Mouse (Mus musculus) lung, adult 2 months (tissue): ENCODE measurements around the gene Tstd3. TPM values are rescaled to one million over a fixed set of nuclear protein-coding genes. Genes with fewer than 3 reads are reported as not detected.

Experiments used
- DNase-seq: peaks from one replicate; pipeline ENCODE4 v3.0.0; 2022
- H3K4me1 ChIP-seq: fragments of 200-500 bp; 2 replicates; pipeline ENCODE4 v1.6.1; 2011; ENCODE audit warnings: low read length; ENCODE audit not compliant: control insufficient read depth, insufficient read depth
- H3K4me3 ChIP-seq: fragments of 200-500 bp; replicated peaks from 2 replicates; pipeline ENCODE3; 2011; ENCODE audit warnings: low read depth, mild to moderate bottlenecking, control low read depth, low read length; ENCODE audit errors: extremely low read depth
- CTCF ChIP-seq: fragments of 200-500 bp; IDR thresholded peaks from 2 replicates; pipeline ENCODE4 v1.5.1; 2011; ENCODE audit warnings: mild to moderate bottlenecking, low read length, control low read depth; ENCODE audit not compliant: insufficient read depth
- POLR2A ChIP-seq: fragments of 200-500 bp; IDR thresholded peaks from 2 replicates; pipeline ENCODE4 v1.6.1; 2011; ENCODE audit warnings: low read depth, mild to moderate bottlenecking, control low read depth, low read length, borderline replicate concordance; ENCODE audit errors: extremely low read depth
- WGBS: fragments of 180-500 bp; shearing (Covaris S2); methylation state at CpG from one replicate; pipeline ENCODE4 v1.1.7; 2018; 5-methylcytosine and 5-hydroxymethylcytosine counted together
- polyA plus RNA-seq: library from polyadenylated mRNA; depleted of rRNA; stranded (reverse); fragments of >200 nt; gene quantifications from 2 replicates; pipeline ENCODE4 v1.2.3, GENCODE M21; 2012; rRNA removed

Gene Tstd3
- polyA plus RNA-seq: 1.3 and 1.5 TPM in 2 replicates

DNA sequence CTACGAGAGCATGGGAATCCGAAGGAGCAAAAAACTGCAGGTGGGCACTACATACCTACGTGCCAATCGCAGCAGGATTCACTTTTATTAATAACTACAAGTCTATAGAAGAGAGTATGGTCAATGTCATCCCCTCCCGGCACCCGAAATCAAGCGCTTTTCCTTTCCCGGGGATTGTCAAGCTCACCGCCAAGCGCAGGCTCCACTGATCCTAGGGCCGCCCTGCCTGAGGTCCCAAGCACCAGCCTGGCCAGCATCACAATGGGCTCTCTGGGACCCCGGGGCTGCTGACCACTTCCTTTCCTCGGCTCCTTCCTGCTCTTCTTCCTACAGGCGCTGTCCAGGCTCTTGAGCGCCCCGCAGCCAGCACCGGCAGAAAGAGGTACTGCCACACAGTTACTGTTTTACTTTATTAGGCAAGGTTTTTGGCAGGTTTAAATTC lies at the start of gene Tstd3, which contains the start of gene Usp45:
Tstd3 (minus strand) TSS at position 350 of the 442 bp plus-strand sequence.
Usp45 (plus strand) TSS at position 294 of the 442 bp plus-strand sequence.
- TF ChIP-seq CTCF: peak; percentile 64
- no peak for TF ChIP-seq POLR2A
- WGBS: 1% methylated on average over 17 of the region's 17 CpGs
- Histone ChIP-seq H3K4me1 (peaks cover 5% of the 10 kb centered on the region; the same call in 1 of the 2 replicates), H3K4me3 (peak within 1 kb of the TSS; percentile 100)
- peak; percentile 70 for DNase-seq

DNA sequence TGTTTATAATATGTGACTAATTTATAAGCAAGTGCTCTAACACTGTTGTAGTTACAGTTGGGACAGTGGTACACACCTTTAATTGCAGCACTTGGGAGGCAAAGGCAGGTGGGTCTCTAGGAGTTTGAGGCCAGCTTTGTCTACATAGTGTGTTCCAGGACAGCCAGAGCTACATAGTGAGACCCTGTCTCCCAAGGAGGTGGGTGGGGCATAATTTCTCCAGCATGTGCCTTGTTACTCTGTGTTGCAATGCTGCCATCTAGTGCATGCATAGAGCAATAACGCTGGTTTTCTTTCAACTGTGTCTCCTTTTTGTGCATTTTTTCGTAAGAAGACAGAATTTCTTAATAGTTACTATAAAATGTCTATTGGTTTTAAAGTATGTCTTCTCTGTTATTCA lies 47.0 kb upstream of the Tstd3 start:
- peak; percentile 28 for DNase-seq
- WGBS: 32% methylated on average over 2 of the region's 2 CpGs
- TF ChIP-seq POLR2A: no peak
- peak; percentile 54 for TF ChIP-seq CTCF
- no peak overlapping the region for H3K4me3 ChIP-seq
- no peaks in the 10 kb centered on the region for H3K4me1 ChIP-seq

DNA sequence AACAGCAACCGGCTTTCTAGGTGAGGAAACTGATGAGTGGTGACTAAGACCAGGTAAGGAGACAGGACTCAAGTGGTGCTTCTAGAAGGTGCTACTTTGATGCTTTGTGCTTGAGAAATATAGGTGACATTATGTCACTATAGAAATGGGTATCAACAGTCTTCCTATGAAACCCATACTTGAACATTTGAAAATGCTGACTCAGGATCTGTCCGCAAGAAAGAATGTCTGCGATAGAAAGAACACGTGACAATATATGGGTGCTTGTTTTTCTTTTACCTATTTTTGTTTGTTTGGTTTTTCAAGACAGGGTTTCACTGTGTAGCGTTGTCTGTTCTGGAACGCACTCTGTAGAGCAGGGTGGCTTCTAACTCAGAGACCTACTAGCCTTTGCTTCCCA lies 45.6 kb upstream of the Tstd3 start:
- Histone ChIP-seq H3K4me1 (no peaks in the 10 kb centered on the region), H3K4me3 (no peak overlapping the region)
- TF ChIP-seq POLR2A: no peak
- no peak for TF ChIP-seq CTCF
- DNase-seq: no peak
- 86% methylated on average over 6 of the region's 6 CpGs for WGBS

DNA sequence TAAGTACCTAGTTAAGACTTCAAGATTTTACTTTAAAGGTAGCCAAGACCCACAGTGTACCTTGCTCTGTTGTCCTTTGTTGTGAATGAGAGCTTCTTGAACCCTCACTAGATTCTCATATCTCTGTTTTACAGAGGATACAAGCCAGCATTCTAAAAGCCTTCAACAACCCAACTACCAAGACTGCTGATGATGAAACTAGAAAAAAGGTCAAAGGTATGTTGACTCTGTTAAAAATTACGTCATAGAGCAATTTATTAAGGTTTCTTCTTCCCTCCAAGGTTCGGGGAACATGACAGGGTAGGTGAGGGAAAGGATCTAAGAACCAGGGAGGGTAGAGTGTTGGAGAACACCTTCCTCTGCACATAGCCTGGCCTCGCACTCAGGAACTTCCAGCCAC lies 43.6 kb upstream of the Tstd3 start:
- no peak for DNase-seq
- TF ChIP-seq POLR2A (no peak), CTCF (no peak)
- WGBS: 83% methylated on average over 3 of the region's 3 CpGs
- Histone ChIP-seq H3K4me1 (no peaks in the 10 kb centered on the region), H3K4me3 (no peak overlapping the region)

DNA sequence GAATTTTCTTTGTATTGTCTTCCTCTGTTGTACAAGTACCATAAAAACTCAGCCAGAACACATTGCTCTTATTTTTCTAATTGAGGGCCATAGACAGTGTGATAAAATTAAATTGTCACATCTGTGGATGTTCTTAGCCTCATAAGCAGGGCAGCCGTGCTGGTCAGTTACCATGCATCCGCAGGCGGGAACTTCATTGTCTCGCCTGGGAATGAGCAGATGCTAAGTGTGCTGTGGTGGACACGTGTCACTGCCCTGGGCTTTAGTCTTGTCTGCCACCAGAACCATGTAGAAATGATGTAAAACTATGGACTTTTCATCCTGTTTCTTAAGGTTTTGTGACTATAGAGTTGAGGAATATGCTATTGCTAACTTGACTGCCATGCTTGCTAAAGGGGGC lies 40.2 kb upstream of the Tstd3 start:
- H3K4me1 ChIP-seq: no peaks in the 10 kb centered on the region
- TF ChIP-seq POLR2A: no peak
- TF ChIP-seq CTCF: no peak
- WGBS: 81% methylated on average over 5 of the region's 5 CpGs

DNA sequence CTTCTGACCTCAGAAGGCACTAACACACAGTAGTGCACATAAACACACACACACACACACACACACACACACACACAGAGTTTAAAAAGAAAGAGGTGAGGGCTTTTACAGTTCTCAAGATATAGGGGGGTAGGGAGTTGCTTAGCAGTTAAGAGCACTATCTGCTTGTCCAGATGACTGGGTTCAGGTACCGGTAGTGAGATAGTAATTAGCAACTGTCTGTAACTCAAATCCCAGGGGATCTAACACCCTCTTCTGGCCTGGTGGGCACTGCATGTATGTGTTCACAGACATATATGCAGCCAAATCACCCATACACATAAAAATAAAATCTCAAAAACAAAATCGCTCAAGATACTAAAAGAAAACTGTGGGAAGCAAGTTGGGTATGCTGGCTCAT lies 34.6 kb upstream of the Tstd3 start:
- Histone ChIP-seq H3K4me1 (no peaks in the 10 kb centered on the region), H3K4me3 (no peak overlapping the region)
- DNase-seq: no peak
- no peak for TF ChIP-seq CTCF
- no peak for TF ChIP-seq POLR2A
- 89% methylated on average over 2 of the region's 2 CpGs for WGBS

More for the DNA sequence above, 40.2 kb upstream of the Tstd3 start:
- H3K4me3 ChIP-seq: no peak overlapping the region
- no peak for DNase-seq

DNA sequence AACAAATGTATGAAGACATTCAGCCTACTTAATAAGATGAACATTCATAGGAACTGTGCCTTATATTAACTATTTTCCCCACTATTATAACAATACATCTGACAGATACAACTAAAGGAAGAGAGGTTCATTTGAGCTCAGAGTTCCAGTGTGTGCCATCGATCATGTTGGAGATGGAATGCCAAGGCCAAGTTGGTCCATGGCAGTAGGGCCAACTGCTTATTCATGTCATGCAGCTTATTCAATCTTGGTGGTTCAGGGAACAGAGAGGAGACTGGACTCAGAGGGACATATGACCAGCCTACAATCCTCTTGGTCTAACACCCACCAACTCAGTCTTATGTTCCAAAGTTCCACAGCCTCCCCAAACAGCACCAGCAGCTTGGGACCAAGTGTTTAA lies 34.0 kb upstream of the Tstd3 start:
- H3K4me3 ChIP-seq: no peak overlapping the region
- no peaks in the 10 kb centered on the region for H3K4me1 ChIP-seq
- WGBS: 94% methylated on average over 1 of the region's 1 CpGs
- TF ChIP-seq POLR2A (no peak), CTCF (no peak)
- DNase-seq: no peak

DNA sequence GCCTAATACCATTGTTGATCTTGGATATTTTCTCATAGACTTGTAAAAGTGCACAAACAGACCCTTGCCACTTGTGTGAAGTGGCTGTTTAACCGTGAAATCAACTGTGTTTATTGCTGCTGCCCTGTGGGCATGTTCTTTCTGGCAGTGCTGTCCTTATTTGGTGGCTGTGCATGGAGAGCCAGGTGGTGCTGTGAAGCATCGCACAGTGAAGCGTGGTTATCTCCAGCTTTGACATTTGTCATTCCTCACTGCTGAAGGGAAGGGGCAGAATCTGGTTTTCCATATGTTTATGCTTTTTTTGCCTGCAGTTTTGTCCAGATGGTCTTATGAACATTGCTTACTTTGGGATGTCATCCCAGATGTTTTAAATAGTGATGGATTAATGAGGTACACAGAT lies 26.6 kb upstream of the Tstd3 start:
- WGBS: 57% methylated on average over 3 of the region's 3 CpGs
- DNase-seq: no peak
- Histone ChIP-seq H3K4me3 (no peak overlapping the region), H3K4me1 (no peaks in the 10 kb centered on the region)
- TF ChIP-seq CTCF: no peak
- TF ChIP-seq POLR2A: no peak

DNA sequence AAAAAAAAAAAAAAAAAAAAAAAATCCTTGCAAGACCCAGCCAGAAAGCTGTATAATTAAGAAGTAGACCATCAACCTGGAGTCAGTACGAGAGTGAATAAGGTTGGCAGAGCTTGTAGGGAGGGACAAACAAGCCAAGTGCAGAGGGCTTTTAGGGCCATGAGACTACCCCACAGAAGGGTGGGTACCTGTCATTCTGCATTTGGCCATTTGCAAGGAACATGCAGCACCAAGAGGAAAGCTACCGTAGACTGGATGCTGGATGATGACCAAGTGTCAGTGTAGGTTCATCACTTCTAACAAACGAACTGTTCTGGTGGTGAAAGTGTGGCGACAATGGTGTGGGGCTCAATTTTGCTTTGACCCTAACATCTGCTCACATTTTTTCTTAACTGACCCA lies 22.8 kb upstream of the Tstd3 start:
- TF ChIP-seq POLR2A (no peak), CTCF (no peak)
- Histone ChIP-seq H3K4me3 (no peak overlapping the region), H3K4me1 (no peaks in the 10 kb centered on the region)
- 78% methylated on average over 4 of the region's 4 CpGs for WGBS
- DNase-seq: no peak

DNA sequence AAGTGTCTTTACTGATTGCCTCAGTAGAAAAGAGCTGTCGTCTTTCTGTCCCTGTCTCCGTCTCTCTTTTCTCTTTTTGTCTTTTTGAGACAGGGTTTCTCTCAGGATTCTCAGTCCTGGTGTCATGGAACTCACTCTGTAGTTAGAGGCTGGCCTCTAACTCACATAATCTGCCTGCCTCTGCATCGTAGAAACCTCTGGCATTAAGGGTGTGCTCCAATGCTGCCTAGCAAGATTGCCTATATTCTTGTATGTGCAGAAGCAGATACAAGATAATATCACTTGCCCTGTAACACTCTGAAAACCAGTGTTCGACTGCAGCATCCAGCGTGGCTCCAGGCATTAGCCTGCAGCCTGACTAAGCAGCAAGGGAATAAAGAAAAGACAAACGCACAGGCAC lies 21.9 kb upstream of the Tstd3 start:
- H3K4me3 ChIP-seq: no peak overlapping the region
- H3K4me1 ChIP-seq: no peaks in the 10 kb centered on the region
- no peak for DNase-seq
- WGBS: 92% methylated on average over 6 of the region's 6 CpGs
- TF ChIP-seq CTCF (no peak), POLR2A (no peak)
